ENCODE assay signal across 34 mouse cellular contexts in genomic region chr1:60930397-60930796, GRCm38 (mm10). TPM values are rescaled to one million over a fixed set of nuclear protein-coding genes. Genes with fewer than 3 reads are reported as not detected.
DNase-seq lines count a peak whose midpoint lies in the region; ATAC-seq and TF ChIP-seq lines count a peak whose summit lies in the region.
"Had no signal": no experiment of that assay in that cellular context is flagged by ENCODE, and none has a peak within 500 bp of the region (broad histone marks: within the 10 kb centered on the region; RNA-seq: fewer than 3 reads in every experiment).

No protein-coding gene starts in this region.

- no peaks in the 10 kb centered on the region for H3K79me2 ChIP-seq in heart, adult 2 months (replicated peaks; ENCODE audit: control insufficient read depth, insufficient read depth, low read length)

- no peak for TF ChIP-seq POLR2A in heart, adult 2 months (IDR thresholded peaks at IDR 0.05; ENCODE audit: insufficient read depth, low read depth, low read length)

- no peaks in the 10 kb centered on the region for H3K27me3 ChIP-seq in heart, adult 2 months (ENCODE audit: control insufficient read depth, insufficient read depth, low read length)
- no peaks in the 10 kb centered on the region for H3K27me3 ChIP-seq in kidney, embryonic 15.5 days
- H3K27me3 ChIP-seq: embryonic facial prominence, embryonic 13.5 days; forebrain, embryonic 12.5 days; heart, embryonic 12.5 days; heart, embryonic 15.5 days; intestine, embryonic 15.5 days had no signal

- no peak for TF ChIP-seq EP300 in heart, adult 2 months (IDR thresholded peaks at IDR 0.05; ENCODE audit: insufficient read depth, low read depth, low read length)

- H3K4me2 ChIP-seq in kidney, embryonic 15.5 days, result no peak overlapping the region
- H3K4me2 ChIP-seq: embryonic facial prominence, embryonic 13.5 days; forebrain, embryonic 12.5 days; heart, embryonic 12.5 days; heart, embryonic 15.5 days; hindbrain, embryonic 14.5 days; intestine, embryonic 15.5 days had no signal

- WGBS in heart, adult 2 months, result 82% methylated on average over 7 of the region's 7 CpGs
- 84% methylated on average over 7 of the region's 7 CpGs for WGBS in kidney, embryonic 15.5 days

- no peak overlapping the region for H3K9ac ChIP-seq in heart, adult 2 months (ENCODE audit: low read depth, low read length)
- H3K9ac ChIP-seq in kidney, embryonic 15.5 days, result no peak overlapping the region
- H3K9ac ChIP-seq: embryonic facial prominence, embryonic 13.5 days; forebrain, embryonic 12.5 days; heart, embryonic 12.5 days; heart, embryonic 15.5 days; hindbrain, embryonic 14.5 days; intestine, embryonic 15.5 days had no signal

- TF ChIP-seq CTCF in heart, adult 2 months (IDR thresholded peaks at IDR 0.05), result no peak

- H3K4me1 ChIP-seq in heart, adult 2 months (ENCODE audit: control insufficient read depth, insufficient read depth, low read length), result no peaks in the 10 kb centered on the region; the same call in 1 of the 2 replicates
- H3K4me1 ChIP-seq in kidney, embryonic 15.5 days, result no peaks in the 10 kb centered on the region
- H3K4me1 ChIP-seq: embryonic facial prominence, embryonic 10.5 days; embryonic facial prominence, embryonic 13.5 days; heart, embryonic 12.5 days; heart, embryonic 15.5 days; hindbrain, embryonic 10.5 days; intestine, embryonic 15.5 days had no signal

- no peaks in the 10 kb centered on the region for H3K9me3 ChIP-seq in kidney, embryonic 15.5 days (replicated peaks)
- H3K9me3 ChIP-seq: embryonic facial prominence, embryonic 10.5 days; embryonic facial prominence, embryonic 13.5 days; forebrain, embryonic 12.5 days; G1E; heart, embryonic 12.5 days; heart, embryonic 15.5 days; hindbrain, embryonic 10.5 days; intestine, embryonic 15.5 days had no signal

- no peaks in the 10 kb centered on the region for H3K36me3 ChIP-seq in heart, adult 2 months (ENCODE audit: control insufficient read depth, insufficient read depth, low read length)
- no peaks in the 10 kb centered on the region for H3K36me3 ChIP-seq in kidney, embryonic 15.5 days
- H3K36me3 ChIP-seq: embryonic facial prominence, embryonic 10.5 days; embryonic facial prominence, embryonic 13.5 days; forebrain, embryonic 12.5 days; G1E; heart, embryonic 12.5 days; heart, embryonic 15.5 days; hindbrain, embryonic 10.5 days; intestine, embryonic 15.5 days had no signal

- no peak overlapping the region for H3K27ac ChIP-seq in heart, adult 2 months
- no peak overlapping the region for H3K27ac ChIP-seq in kidney, embryonic 15.5 days
- H3K27ac ChIP-seq: embryonic facial prominence, embryonic 10.5 days; embryonic facial prominence, embryonic 13.5 days; forebrain, embryonic 12.5 days; heart, embryonic 15.5 days; hindbrain, embryonic 10.5 days; hindbrain, embryonic 14.5 days; hindbrain, postnatal 0 days; intestine, embryonic 15.5 days had no signal

- DNase-seq in heart, adult 11 months, result peak; percentile 83
- DNase-seq in heart, adult 2 months, result no peak
- DNase-seq in induced T-regulatory cell, adult 2 months (ENCODE audit: low read depth), result peak; percentile 84
- DNase-seq in layer of hippocampus, adult 9-10 months (ENCODE audit: low spot score), result no peak
- DNase-seq: adrenal gland, adult 2 months; adrenal gland, postnatal 14 days; cerebellum, adult 11 months; cerebellum, adult 2 months; cerebellum, postnatal 10 days; cerebellum, postnatal 36 days; embryo, embryonic 11 days; gastrocnemius, postnatal 10 days; gastrocnemius, postnatal 36 days; heart, postnatal 10 days; heart, postnatal 36 days; kidney, adult 11 months had no signal

- intact Hi-C loops in heart, adult 2 months (cut with DNase I), result no loop called here

- H3K4me3 ChIP-seq in heart, adult 2 months, result no peak overlapping the region
- no peak overlapping the region for H3K4me3 ChIP-seq in kidney, embryonic 15.5 days (replicated peaks)
- H3K4me3 ChIP-seq: embryonic facial prominence, embryonic 10.5 days; embryonic facial prominence, embryonic 13.5 days; erythroblast, embryonic 14.5 days; forebrain, embryonic 12.5 days; heart, embryonic 12.5 days; heart, embryonic 15.5 days; hindbrain, embryonic 10.5 days; intestine, embryonic 15.5 days had no signal

- peak; percentile 63 for ATAC-seq in CD4-positive, CD25-positive, alpha-beta regulatory T cell, adult 4 months
- no peak for ATAC-seq in kidney, embryonic 15.5 days (replicated peaks; ENCODE audit: low FRiP score)
- ATAC-seq: forebrain, embryonic 16.5 days; hindbrain, postnatal 0 days; intestine, embryonic 15.5 days; Patski had no signal

RNA-seq across cellular contexts. Expression of gene Ctla4, which starts 43.6 kb away (rescaled TPM):
- under 1 TPM; 0.86 to 0.91 TPM for total RNA-seq in heart, adult 2 months (2021)
- polyA plus RNA-seq in heart, adult 2 months (2012; rRNA removed), result 0.74 and 2.0 TPM in 2 replicates
- polyA plus RNA-seq in CD4-positive, CD25-positive, alpha-beta regulatory T cell, adult 4 months (2017; shearing (Covaris generic)), result 100 to 1,000 TPM; 274 to 291 TPM
- not detected in 2 replicates for polyA plus RNA-seq in kidney, embryonic 15.5 days (2015; fragmentation: Nextera tagmentation; extraction: Ambion mirVana)
- total RNA-seq: adrenal gland, adult 2 months; adrenal gland, postnatal 4 days; gastrocnemius, postnatal 10 days; granulocyte monocyte progenitor cell, adult 5-6 weeks; hindbrain, postnatal 0 days had no signal
- polyA plus RNA-seq: cerebellum, adult 2 months; embryonic facial prominence, embryonic 10.5 days; embryonic facial prominence, embryonic 13.5 days; erythroblast, embryonic 14.5 days; forebrain, embryonic 12.5 days; forebrain, embryonic 16.5 days; G1E; heart, embryonic 12.5 days; hindbrain, embryonic 10.5 days; hindbrain, embryonic 14.5 days; hindbrain, postnatal 0 days; intestine, embryonic 15.5 days; Patski had no signal

RNA-seq across cellular contexts. Expression of gene Icos, which starts 47.3 kb away (rescaled TPM):
- under 1 TPM; 0.18 TPM for total RNA-seq in heart, adult 2 months (2021)
- 0.21 and 0.44 TPM in 2 replicates for polyA plus RNA-seq in heart, adult 2 months (2012; rRNA removed)
- polyA plus RNA-seq in CD4-positive, CD25-positive, alpha-beta regulatory T cell, adult 4 months (2017; shearing (Covaris generic)), result 100 to 1,000 TPM; 309 to 337 TPM
- polyA plus RNA-seq in kidney, embryonic 15.5 days (2015; fragmentation: Nextera tagmentation; extraction: Ambion mirVana), result 0.14 and 0.19 TPM in 2 replicates
- total RNA-seq: gastrocnemius, adult 18-20 months; gastrocnemius, postnatal 36 days; granulocyte monocyte progenitor cell, adult 5-6 weeks; hindbrain, postnatal 0 days had no signal
- polyA plus RNA-seq: cerebellum, adult 2 months; embryonic facial prominence, embryonic 10.5 days; erythroblast, embryonic 14.5 days; G1E had no signal

Comparison
In these comparisons a context has a peak if more than half of its experiments do, and no peak if none do; other contexts are left out.
1. DNase-seq: peak in heart, adult 11 months (single experiment) and induced T-regulatory cell, adult 2 months (single experiment); none in heart, adult 2 months (0 of 2) and layer of hippocampus, adult 9-10 months (single experiment).
2. RNA of gene Ctla4, which starts 43.6 kb away (polyA plus RNA-seq): 274 to 291 TPM in CD4-positive, CD25-positive, alpha-beta regulatory T cell, adult 4 months; 0.74 to 2.0 TPM in heart, adult 2 months and not detected in kidney, embryonic 15.5 days; every median in the first group is over 10 times any median in the second.
3. RNA of gene Icos, which starts 47.3 kb away (polyA plus RNA-seq): 309 to 337 TPM in CD4-positive, CD25-positive, alpha-beta regulatory T cell, adult 4 months; 0.21 to 0.44 TPM in heart, adult 2 months and 0.14 to 0.19 TPM in kidney, embryonic 15.5 days; every median in the first group is over 100 times any median in the second.